Mouse (Mus musculus) cerebellum, adult 2 months (tissue): ENCODE measurements around the gene Atp6v1fnb.

Source experiments
- CTCF ChIP-seq: fragments of 200-500 bp; IDR thresholded peaks from 2 replicates; pipeline ENCODE4 v1.5.1; 2011; ENCODE audit warnings: low read depth, mild to moderate bottlenecking, control low read depth, low read length, moderate library complexity, borderline replicate concordance; ENCODE audit not compliant: insufficient read depth
- POLR2A ChIP-seq: fragments of 200-500 bp; IDR thresholded peaks from 2 replicates; pipeline ENCODE4 v1.6.1; 2011; ENCODE audit warnings: low read length, control low read depth, borderline replicate concordance; ENCODE audit not compliant: insufficient read depth

DNA sequence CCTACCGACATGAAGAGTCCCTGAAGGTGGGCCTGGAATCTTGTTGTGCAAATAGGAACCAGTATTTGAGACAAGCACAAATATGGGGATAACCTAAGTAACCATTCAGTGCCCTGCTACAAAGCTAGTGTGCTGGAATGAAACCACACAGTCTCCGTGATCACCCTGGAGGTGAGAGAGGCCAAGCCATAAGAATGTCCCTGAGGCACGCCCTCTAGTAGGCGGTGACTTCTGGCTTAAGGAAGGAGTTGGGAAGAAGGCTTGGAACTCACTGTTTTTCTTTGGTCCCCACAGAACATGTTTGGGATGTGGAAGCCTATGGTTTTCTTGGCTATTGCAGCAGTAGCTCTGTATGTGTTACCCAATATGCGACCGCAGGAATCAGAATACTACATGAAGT lies 44.9 kb upstream of the Atp6v1fnb start:
- no peak for TF ChIP-seq POLR2A
- TF ChIP-seq CTCF = no peak
